Mouse (Mus musculus) embryo, embryonic 11 days (tissue): ENCODE measurements around the gene D10Jhu81e.
"Not testable (repeated sequence)": the region's sequence is repeated elsewhere in the genome, so short reads cannot be mapped to it uniquely, and the experiment has no call there.

ENCODE experiments used
- DNase-seq: peaks from one replicate; pipeline ENCODE4 v3.0.0-alpha.2; 2015

The D10Jhu81e gene

GRCm38 (mm10) chr10:78169281-78170042 is at the start of gene D10Jhu81e:
Gene D10Jhu81e (minus strand): TSS chr10:78169782.
- DNase-seq = peak; percentile 97

- DNase-seq = no peak
Observed at GRCm38 (mm10) chr10:78218576-78218975, 49.0 kb upstream of the D10Jhu81e start.

- DNase-seq = no peak
Observed at GRCm38 (mm10) chr10:78216376-78217083, 46.9 kb upstream of the D10Jhu81e start.

- DNase-seq = no peak
Observed at GRCm38 (mm10) chr10:78214371-78214770, 44.8 kb upstream of the D10Jhu81e start.

- DNase-seq = peak; percentile 6
Observed at GRCm38 (mm10) chr10:78211311-78211710, 41.7 kb upstream of the D10Jhu81e start.

GRCm38 (mm10) chr10:78201182-78201581 is 31.6 kb upstream of the D10Jhu81e start:
- DNase-seq = no peak

GRCm38 (mm10) chr10:78192933-78193332 is 23.4 kb upstream of the D10Jhu81e start:
- no peak for DNase-seq

GRCm38 (mm10) chr10:78186076-78186475 is 16.5 kb upstream of the D10Jhu81e start:
- DNase-seq = not testable (repeated sequence)

- DNase-seq = no peak
Observed at GRCm38 (mm10) chr10:78185381-78185725, 15.8 kb upstream of the D10Jhu81e start.

GRCm38 (mm10) chr10:78184531-78185380 is 15.2 kb upstream of the D10Jhu81e start, which contains the start of gene Pwp2:
Gene Pwp2 (minus strand): TSS chr10:78185149.
- peak; percentile 98 for DNase-seq

GRCm38 (mm10) chr10:78183577-78183976 is 14.0 kb upstream of the D10Jhu81e start:
- no peak for DNase-seq

- no peak for DNase-seq
Observed at GRCm38 (mm10) chr10:78182321-78182720, 12.7 kb upstream of the D10Jhu81e start.

- no peak for DNase-seq
Observed at GRCm38 (mm10) chr10:78174474-78174873, 4.9 kb upstream of the D10Jhu81e start.

- no peak for DNase-seq
Observed at GRCm38 (mm10) chr10:78171581-78171980, 2.0 kb upstream of the D10Jhu81e start.

GRCm38 (mm10) chr10:78171057-78171456 is 1.5 kb upstream of the D10Jhu81e start:
- no peak for DNase-seq

GRCm38 (mm10) chr10:78170445-78170844 is 863 bp upstream of the D10Jhu81e start:
- DNase-seq = no peak

GRCm38 (mm10) chr10:78168792-78169191 is 790 bp downstream of the D10Jhu81e start:
- DNase-seq = no peak

- no peak for DNase-seq
Observed at GRCm38 (mm10) chr10:78167775-78168174, 1.8 kb downstream of the D10Jhu81e start.

GRCm38 (mm10) chr10:78167333-78167732 is 2.2 kb downstream of the D10Jhu81e start:
- DNase-seq = no peak

- DNase-seq = no peak
Observed at GRCm38 (mm10) chr10:78165256-78166005, 4.2 kb downstream of the D10Jhu81e start.

GRCm38 (mm10) chr10:78164786-78165185 is 4.8 kb downstream of the D10Jhu81e start:
- DNase-seq = no peak

GRCm38 (mm10) chr10:78163923-78164322 is 5.7 kb downstream of the D10Jhu81e start:
- peak; percentile 67 for DNase-seq
